Mouse (Mus musculus) stomach, embryonic 16.5 days (tissue): ENCODE data around the gene Tmem206. TPM values are rescaled to one million over a fixed set of nuclear protein-coding genes. Genes with fewer than 3 reads are reported as not detected.

Experiments used
- ATAC-seq: fragments of 200-750 bp; cut with Nextera tagmentation; 2 replicates; pipeline ENCODE4 v1.8.0; 2017; ENCODE audit warnings: moderate number of reproducible peaks, moderate TSS enrichment; ENCODE audit not compliant: insufficient read depth, low FRiP score
- H3K27ac ChIP-seq: fragments of 300-500 bp; sonication (generic); 2 replicates; pipeline ENCODE4 v1.5.1; 2014; ENCODE audit warnings: low read length
- H3K27me3 ChIP-seq: fragments of 300-500 bp; sonication (generic); 2 replicates; pipeline ENCODE4 v1.6.1; 2014; ENCODE audit warnings: low read length, control low read depth, mixed read lengths; ENCODE audit not compliant: control insufficient read depth, insufficient read depth
- H3K36me3 ChIP-seq: fragments of 300-500 bp; sonication (generic); 2 replicates; pipeline ENCODE4 v1.6.1; 2014; ENCODE audit warnings: low read length; ENCODE audit not compliant: control insufficient read depth, insufficient read depth
- H3K4me1 ChIP-seq: fragments of 300-500 bp; sonication (generic); 2 replicates; pipeline ENCODE4 v1.6.1; 2014; ENCODE audit warnings: low read length, control low read depth, mixed read lengths; ENCODE audit not compliant: control insufficient read depth, insufficient read depth
- H3K4me2 ChIP-seq: fragments of 300-500 bp; sonication (generic); 2 replicates; pipeline ENCODE4 v1.6.1; 2014; ENCODE audit warnings: low read depth, low read length, mixed read lengths
- H3K4me3 ChIP-seq: fragments of 300-500 bp; sonication (generic); replicated peaks from 2 replicates; pipeline ENCODE4 v1.5.1; 2014; ENCODE audit warnings: mild to moderate bottlenecking, low read length
- H3K9ac ChIP-seq: fragments of 300-500 bp; sonication (generic); 2 replicates; pipeline ENCODE4 v1.6.1; 2014; ENCODE audit warnings: low read length
- H3K9me3 ChIP-seq: fragments of 300-500 bp; sonication (generic); replicated peaks from 2 replicates; pipeline ENCODE4 v1.6.1; 2016; ENCODE audit warnings: low read length, control low read depth; ENCODE audit not compliant: control insufficient read depth
- WGBS: fragments of 180-500 bp; shearing (Covaris S2); extraction: QIAGEN DNeasy Blood & Tissue Kit; methylation state at CpG from one replicate; pipeline ENCODE4 v1.1.7; 2014; 5-methylcytosine and 5-hydroxymethylcytosine counted together
- polyA plus RNA-seq: library from polyadenylated mRNA; unstranded; fragments of >200 nt; fragmentation: Nextera tagmentation; extraction: Ambion mirVana; gene quantifications from 2 replicates; pipeline ENCODE4 v1.2.1, GENCODE M21; 2015

Gene Tmem206
- polyA plus RNA-seq, 1 experiment from 2014 or later = 18.2 TPM

DNA sequence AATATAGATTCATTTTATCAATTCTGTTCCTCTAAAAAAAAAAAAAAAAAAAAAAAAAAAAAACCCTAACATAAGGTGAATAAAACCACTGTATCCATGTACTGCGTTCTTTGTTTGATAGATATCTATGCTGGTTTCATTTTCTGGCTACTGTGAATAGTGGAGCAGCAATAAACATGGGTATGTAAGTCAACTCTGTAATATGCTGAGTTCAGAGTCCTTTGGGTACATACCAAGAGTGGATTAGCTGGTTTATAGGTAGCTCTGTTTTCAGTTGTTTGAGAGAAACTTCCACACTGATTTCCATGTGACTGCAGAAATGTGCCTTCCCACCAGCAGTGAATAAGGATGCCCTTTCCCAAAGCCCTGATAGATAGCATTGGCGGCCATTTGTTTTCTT lies 52.4 kb downstream of the Tmem206 start:
- Histone ChIP-seq H3K36me3 (no peaks in the 10 kb centered on the region), H3K4me2 (no peak overlapping the region), H3K4me1 (no peaks in the 10 kb centered on the region), H3K27ac (no peak overlapping the region), H3K27me3 (no peaks in the 10 kb centered on the region), H3K9me3 (no peaks in the 10 kb centered on the region), H3K9ac (no peak overlapping the region), H3K4me3 (no peak overlapping the region)
- 88% methylated on average over 2 of the region's 2 CpGs for WGBS
- ATAC-seq = no peak; the same call in 1 of the 2 replicates

- ATAC-seq = no peak
- Histone ChIP-seq H3K4me2 (no peak overlapping the region), H3K9me3 (no peaks in the 10 kb centered on the region), H3K9ac (no peak overlapping the region), H3K36me3 (no peaks in the 10 kb centered on the region), H3K4me3 (no peak overlapping the region), H3K27ac (no peak overlapping the region), H3K4me1 (no peaks in the 10 kb centered on the region), H3K27me3 (no peaks in the 10 kb centered on the region)
- 87% methylated on average over 3 of the region's 3 CpGs for WGBS
Observed at GRCm38 (mm10) chr1:191380843-191381242, 55.1 kb downstream of the Tmem206 start.

- no peak for ATAC-seq
- Histone ChIP-seq H3K9ac (no peak overlapping the region), H3K4me2 (no peak overlapping the region), H3K36me3 (no peaks in the 10 kb centered on the region), H3K4me3 (no peak overlapping the region), H3K4me1 (no peaks in the 10 kb centered on the region), H3K27me3 (no peaks in the 10 kb centered on the region), H3K9me3 (no peaks in the 10 kb centered on the region), H3K27ac (no peak overlapping the region)
- 78% methylated on average over 11 of the region's 11 CpGs for WGBS
Observed at GRCm38 (mm10) chr1:191381955-191382736, 56.4 kb downstream of the Tmem206 start.

DNA sequence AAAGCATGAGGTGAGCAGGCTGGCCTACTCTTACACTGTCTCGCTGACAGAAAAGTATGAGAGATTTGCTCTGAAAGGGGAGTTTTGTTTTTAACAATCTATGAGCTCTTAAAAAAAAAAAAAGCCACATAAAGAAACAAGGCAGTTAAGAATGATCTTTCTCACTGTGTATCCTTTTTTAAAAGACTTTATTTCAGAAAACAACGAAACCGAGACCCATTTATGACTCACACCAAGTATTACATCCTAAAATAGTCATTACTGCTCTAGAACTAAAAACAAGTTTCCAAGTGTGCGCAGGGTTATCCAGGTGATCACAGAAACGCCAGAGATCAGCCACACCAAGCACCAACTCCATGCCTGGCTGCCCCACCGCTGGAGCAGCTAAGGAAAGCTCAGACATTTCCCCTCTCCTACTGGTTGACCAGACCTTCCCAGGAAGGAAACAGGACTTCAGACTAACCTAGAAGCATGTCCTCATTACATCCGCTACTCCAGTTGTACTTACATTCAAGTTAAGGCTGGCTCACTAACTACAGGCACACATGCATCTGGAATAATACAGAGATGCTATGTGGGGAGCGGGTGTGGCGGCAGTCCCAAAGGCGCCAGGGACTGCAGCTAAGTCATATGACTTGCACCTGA lies 59.2 kb downstream of the Tmem206 start:
- Histone ChIP-seq H3K27me3 (no peaks in the 10 kb centered on the region), H3K9me3 (no peaks in the 10 kb centered on the region), H3K4me2 (no peak overlapping the region), H3K36me3 (no peaks in the 10 kb centered on the region), H3K4me1 (no peaks in the 10 kb centered on the region), H3K27ac (no peak overlapping the region), H3K9ac (no peak overlapping the region), H3K4me3 (no peak overlapping the region)
- 91% methylated on average over 10 of the region's 10 CpGs for WGBS
- no peak for ATAC-seq

- H3K4me3 ChIP-seq = no peak overlapping the region
- H3K9ac ChIP-seq = no peak overlapping the region
- H3K27me3 ChIP-seq = no peaks in the 10 kb centered on the region
- peaks cover 14% of the 10 kb centered on the region for H3K4me1 ChIP-seq
- ATAC-seq = peak; percentile 79; the same call in 1 of the 2 replicates
- H3K9me3 ChIP-seq = no peaks in the 10 kb centered on the region
- H3K27ac ChIP-seq = no peak overlapping the region
- 14% methylated on average over 3 of the region's 3 CpGs for WGBS
- no peaks in the 10 kb centered on the region for H3K36me3 ChIP-seq
- H3K4me2 ChIP-seq = no peak overlapping the region
Observed at GRCm38 (mm10) chr1:191391311-191391710, 65.6 kb downstream of the Tmem206 start.

- no peaks in the 10 kb centered on the region for H3K9me3 ChIP-seq
- no peaks in the 10 kb centered on the region for H3K27me3 ChIP-seq
- ATAC-seq = no peak
- H3K9ac ChIP-seq = no peak overlapping the region
- peaks cover 14% of the 10 kb centered on the region for H3K4me1 ChIP-seq
- no peak overlapping the region for H3K27ac ChIP-seq
- whole genome bisulfite sequencing = 68% methylated on average over 3 of the region's 3 CpGs
- H3K36me3 ChIP-seq = no peaks in the 10 kb centered on the region
- no peak overlapping the region for H3K4me2 ChIP-seq
- no peak overlapping the region for H3K4me3 ChIP-seq
Observed at GRCm38 (mm10) chr1:191393536-191393935, 67.8 kb downstream of the Tmem206 start.

DNA sequence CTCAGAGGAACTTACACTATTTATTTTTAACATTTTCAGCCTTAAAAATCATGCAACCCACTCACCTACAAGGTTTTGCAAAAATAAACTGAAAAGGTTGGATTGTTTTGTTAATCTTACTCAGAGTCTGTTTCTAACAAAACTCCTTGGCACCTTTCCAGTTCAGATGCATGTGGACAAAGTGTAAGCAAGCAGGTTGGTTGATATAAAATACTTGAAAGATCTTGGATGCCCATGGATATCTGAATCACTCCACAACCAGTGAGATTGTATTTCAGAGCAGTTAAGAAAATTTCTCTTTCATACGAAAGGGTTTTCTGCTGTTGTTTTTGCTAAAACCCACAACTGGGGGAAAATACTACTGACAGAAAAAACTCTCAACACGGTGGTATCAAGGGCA lies 68.4 kb downstream of the Tmem206 start:
- Histone ChIP-seq H3K9me3 (no peaks in the 10 kb centered on the region), H3K27ac (no peak overlapping the region), H3K4me2 (peak overlapping the region; percentile 62), H3K27me3 (no peaks in the 10 kb centered on the region), H3K4me3 (peak overlapping the region; percentile 25), H3K36me3 (no peaks in the 10 kb centered on the region), H3K9ac (0 out of 2 replicates have a peak overlapping the region, but pooled peaks have one; percentile 1), H3K4me1 (peaks cover 14% of the 10 kb centered on the region)
- ATAC-seq = no peak
- 48% methylated on average over 2 of the region's 2 CpGs for WGBS

GRCm38 (mm10) chr1:191395200-191395599 lies 69.5 kb downstream of the Tmem206 start:
- peak overlapping the region; percentile 97 for H3K9ac ChIP-seq
- no peaks in the 10 kb centered on the region for H3K9me3 ChIP-seq
- H3K4me1 ChIP-seq = peaks cover 14% of the 10 kb centered on the region
- H3K36me3 ChIP-seq = no peaks in the 10 kb centered on the region
- peak overlapping the region; percentile 93 for H3K4me3 ChIP-seq
- no peak for ATAC-seq
- H3K27ac ChIP-seq = no peak overlapping the region
- no peaks in the 10 kb centered on the region for H3K27me3 ChIP-seq
- peak overlapping the region; percentile 62 for H3K4me2 ChIP-seq
- 29% methylated on average over 1 of the region's 1 CpGs for WGBS

GRCm38 (mm10) chr1:191395871-191396433 lies 70.2 kb downstream of the Tmem206 start:
- H3K9me3 ChIP-seq = no peaks in the 10 kb centered on the region
- ATAC-seq = no peak
- H3K4me2 ChIP-seq = peak overlapping the region; percentile 62
- H3K36me3 ChIP-seq = no peaks in the 10 kb centered on the region
- peak overlapping the region; percentile 97 for H3K9ac ChIP-seq
- peak overlapping the region; percentile 98 for H3K27ac ChIP-seq
- no peaks in the 10 kb centered on the region for H3K27me3 ChIP-seq
- H3K4me3 ChIP-seq = peak overlapping the region; percentile 93
- WGBS = under 1% methylated on average over 43 of the region's 43 CpGs
- H3K4me1 ChIP-seq = peaks cover 13% of the 10 kb centered on the region
